Mouse (Mus musculus) stomach, postnatal 0 days (tissue): ENCODE results near the gene Rnf43.

Source experiments
- CTCF ChIP-seq: IDR thresholded peaks from 2 replicates; pipeline ENCODE4 v1.5.1; 2016; ENCODE audit warnings: antibody characterized with exemption, low read depth, mild to moderate bottlenecking, moderate library complexity
- EP300 ChIP-seq: optimal IDR thresholded peaks from 2 replicates; pipeline ENCODE3; 2016; ENCODE audit warnings: antibody characterized with exemption

- no peak for TF ChIP-seq EP300
- no peak for TF ChIP-seq CTCF
Measured at GRCm38 (mm10) chr11:87744964-87745363, 82.4 kb downstream of the Rnf43 start.
